Mouse (Mus musculus): ENCODE measurements around the gene Tom1l1. TPM values are rescaled to one million over a fixed set of nuclear protein-coding genes. Genes with fewer than 3 reads are reported as not detected.

Tom1l1 gene
- polyA plus RNA-seq (2014; fragmentation: Illumina TruSeq; extraction: RNeasy Lipid Tissue Mini Kit (QIAGEN cat#74804); ENCODE audit: low read depth, low replicate concordance), result 19.9 TPM

DNA sequence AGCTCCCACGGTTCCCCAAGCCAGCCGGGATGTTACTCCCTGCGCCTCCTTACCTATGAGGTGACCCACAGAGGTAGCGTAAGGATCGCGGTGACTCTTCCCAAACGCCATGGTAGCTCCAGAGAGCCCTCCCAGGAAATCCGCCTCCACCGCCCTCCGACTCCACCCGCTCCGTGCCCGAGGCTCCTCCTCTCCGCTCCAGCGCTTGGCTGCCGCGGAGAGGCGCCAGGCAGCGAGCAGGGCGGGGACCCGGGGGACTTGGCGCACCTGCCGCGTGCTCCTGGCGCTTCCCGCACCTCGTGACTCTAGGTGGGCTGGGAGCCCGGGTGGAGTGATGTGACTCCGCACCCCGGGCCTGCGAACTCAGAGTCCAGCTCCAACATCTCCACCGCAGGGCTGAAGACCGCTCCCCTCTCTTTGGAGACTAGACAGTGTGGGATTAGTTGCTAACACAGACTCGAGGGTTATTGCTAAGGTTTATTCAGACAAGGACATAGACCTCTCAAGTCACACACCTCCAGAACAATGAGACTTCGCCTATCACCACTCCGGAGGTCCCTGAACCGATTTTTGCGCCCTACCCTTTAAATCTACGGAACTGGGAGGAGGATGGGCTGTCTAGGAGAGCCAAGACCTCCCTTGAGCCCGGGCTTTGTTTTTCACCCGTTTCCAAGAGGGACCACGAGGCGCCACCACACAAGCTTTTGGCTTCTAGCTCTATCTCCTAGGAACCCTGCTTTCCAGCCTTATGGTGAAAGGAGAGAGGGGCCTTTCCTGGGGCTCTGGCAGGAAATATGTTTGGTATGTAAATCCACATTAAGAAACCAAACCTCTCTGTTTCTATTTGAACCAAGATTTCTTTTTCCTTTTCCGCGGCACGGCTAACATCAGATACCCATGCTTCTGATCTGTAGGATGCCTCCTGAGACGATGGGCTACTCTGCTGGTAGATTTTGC is at the start of gene Tom1l1:
Gene Tom1l1, minus strand, starts transcription at position 907 of the 957 bp plus-strand sequence.

DNA sequence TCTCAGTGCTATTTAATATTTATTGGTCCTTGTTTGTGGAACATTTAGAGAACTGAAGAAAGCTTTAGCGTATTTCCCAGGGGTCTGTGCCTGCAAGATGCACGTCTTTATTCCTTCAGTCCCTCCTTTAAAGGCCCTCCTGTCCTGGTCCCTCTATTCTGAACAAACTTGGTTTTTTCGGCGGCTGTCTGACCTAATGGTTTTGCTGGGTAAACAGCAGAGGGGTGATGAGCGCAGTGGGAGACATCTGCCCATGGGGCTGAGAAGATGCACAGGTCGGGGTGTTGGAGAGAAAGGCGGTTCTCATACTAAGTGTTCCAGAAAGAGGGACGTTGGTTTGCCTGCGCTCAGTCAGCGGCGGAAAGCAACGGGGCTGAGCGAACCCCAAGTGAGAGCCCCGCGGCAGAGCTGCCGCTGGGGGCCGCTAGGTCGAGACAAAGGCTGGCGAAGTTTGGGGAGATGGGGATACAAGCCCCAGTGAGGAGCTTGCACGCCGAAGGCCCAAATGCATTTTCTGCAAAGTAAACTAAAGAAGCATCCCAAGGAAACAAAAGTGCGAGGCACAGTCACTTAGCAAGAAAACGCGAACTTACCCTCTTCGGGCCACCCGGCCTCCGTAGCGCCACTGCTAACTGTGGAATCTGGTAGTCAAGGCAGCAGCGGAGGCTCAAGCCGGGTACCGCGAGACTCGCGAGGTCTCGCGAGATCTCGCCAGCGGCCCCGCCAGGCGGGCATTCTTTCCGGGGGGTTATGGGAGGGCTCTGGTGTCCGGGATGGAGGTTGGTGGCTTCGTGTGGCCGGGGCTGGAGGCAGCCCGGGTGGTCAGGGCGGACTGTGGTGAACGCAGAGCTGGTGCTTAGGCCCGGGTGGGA is 50.5 kb downstream of the Tom1l1 start, which contains the start of the genes Stxbp4 and Cox11:
Gene Stxbp4, minus strand, starts transcription at position 645 of the 872 bp plus-strand sequence.
Gene Cox11, plus strand, starts transcription at position 734 of the 872 bp plus-strand sequence.

Other genes starting within 250 kb of the Tom1l1 start
- 4.1 TPM for gene Stxbp4, start 50.3 kb downstream of the Tom1l1 start, polyA plus RNA-seq (2014; fragmentation: Illumina TruSeq; extraction: RNeasy Lipid Tissue Mini Kit (QIAGEN cat#74804); ENCODE audit: low read depth, low replicate concordance)
- gene Cox11, start 50.2 kb downstream of the Tom1l1 start, polyA plus RNA-seq (2014; fragmentation: Illumina TruSeq; extraction: RNeasy Lipid Tissue Mini Kit (QIAGEN cat#74804); ENCODE audit: low read depth, low replicate concordance), result 10.4 TPM